Mouse (Mus musculus) kidney, postnatal 0 days (tissue): ENCODE measurements around the gene Mettl15. TPM values are rescaled to one million over a fixed set of nuclear protein-coding genes. Genes with fewer than 3 reads are reported as not detected.

Experiments
- ATAC-seq: fragments of 200-750 bp; cut with Nextera tagmentation; replicated peaks from 2 replicates; pipeline ENCODE4 v1.8.0; 2017; ENCODE audit warnings: low read depth, moderate number of reproducible peaks, moderate TSS enrichment, moderate library complexity; ENCODE audit not compliant: low FRiP score
- DNase-seq: peaks from one replicate; pipeline ENCODE4 v3.0.0-alpha.2; 2016; ENCODE audit warnings: low spot score
- H3K27ac ChIP-seq: fragments of 300-500 bp; sonication (generic); 2 replicates; pipeline ENCODE4 v1.5.1; 2014; ENCODE audit warnings: mild to moderate bottlenecking
- H3K27me3 ChIP-seq: fragments of 300-500 bp; sonication (generic); 2 replicates; pipeline ENCODE4 v1.6.1; 2014; ENCODE audit warnings: low read length, mixed read lengths; ENCODE audit not compliant: insufficient read depth
- H3K36me3 ChIP-seq: fragments of 300-500 bp; sonication (generic); 2 replicates; pipeline ENCODE4 v1.6.1; 2014; ENCODE audit warnings: low read length, mixed read lengths; ENCODE audit not compliant: insufficient read depth
- H3K4me1 ChIP-seq: fragments of 300-500 bp; sonication (generic); replicated peaks from 2 replicates; pipeline ENCODE4 v1.6.1; 2014; ENCODE audit warnings: antibody characterized with exemption, low read length, mixed read lengths; ENCODE audit not compliant: insufficient read depth
- H3K4me2 ChIP-seq: fragments of 300-500 bp; sonication (generic); 2 replicates; pipeline ENCODE4 v1.6.1; 2014; ENCODE audit warnings: mild to moderate bottlenecking, low read length, moderate library complexity, mixed read lengths
- H3K4me3 ChIP-seq: fragments of 300-500 bp; sonication (generic); replicated peaks from 2 replicates; pipeline ENCODE4 v1.5.1; 2014; ENCODE audit warnings: low read depth, low read length
- H3K9ac ChIP-seq: fragments of 300-500 bp; sonication (generic); 2 replicates; pipeline ENCODE4 v1.6.1; 2014; ENCODE audit warnings: low read depth, low read length
- H3K9me3 ChIP-seq: fragments of 300-500 bp; sonication (generic); replicated peaks from 2 replicates; pipeline ENCODE4 v1.6.1; 2016; ENCODE audit warnings: low read length, inconsistent platforms, mixed read lengths
- CTCF ChIP-seq: IDR thresholded peaks from 2 replicates; pipeline ENCODE4 v1.5.1; 2016; ENCODE audit warnings: antibody characterized with exemption, low read depth, mild to moderate bottlenecking, moderate library complexity
- WGBS: fragments of 180-500 bp; shearing (Covaris S2); extraction: QIAGEN DNeasy Blood & Tissue Kit; methylation state at CpG from one replicate; pipeline ENCODE4 v1.1.7; 2014; 5-methylcytosine and 5-hydroxymethylcytosine counted together
- polyA plus RNA-seq: library from polyadenylated mRNA; unstranded; fragments of >200 nt; fragmentation: Nextera tagmentation; extraction: Ambion mirVana; gene quantifications from 2 replicates; pipeline ENCODE4 v1.2.1, GENCODE M21; 2015

The Mettl15 gene
- polyA plus RNA-seq, 1 experiment from 2014 or later, result 11.5 TPM

DNA sequence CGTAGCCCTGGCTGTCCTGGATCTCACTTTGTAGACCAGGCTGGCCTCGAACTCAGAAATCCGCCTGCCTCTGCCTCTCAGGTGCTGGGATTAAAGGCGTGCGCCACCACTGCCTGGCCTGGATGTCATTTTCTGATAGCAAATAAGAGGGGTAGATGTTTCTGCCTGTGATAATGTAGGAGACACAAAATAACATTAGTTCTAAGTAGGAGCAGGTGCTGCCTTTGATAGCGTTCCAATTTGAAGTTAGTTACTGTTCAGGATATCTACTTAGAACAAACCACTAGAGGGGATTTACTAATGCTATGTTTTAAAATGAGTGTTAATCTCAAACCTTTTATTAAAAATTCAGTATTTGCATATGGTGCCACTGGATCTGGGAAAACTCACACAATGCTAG lies 8.8 kb upstream of the Mettl15 start:
- Histone ChIP-seq H3K27me3 (no peaks in the 10 kb centered on the region), H3K4me1 (no peaks in the 10 kb centered on the region), H3K9me3 (no peaks in the 10 kb centered on the region), H3K36me3 (no peaks in the 10 kb centered on the region; the same call in 1 of the 2 replicates), H3K9ac (no peak overlapping the region), H3K27ac (no peak overlapping the region), H3K4me2 (no peak overlapping the region), H3K4me3 (no peak overlapping the region)
- 97% methylated on average over 6 of the region's 6 CpGs for WGBS
- no peak for DNase-seq
- TF ChIP-seq CTCF, result no peak
- ATAC-seq, result no peak

DNA sequence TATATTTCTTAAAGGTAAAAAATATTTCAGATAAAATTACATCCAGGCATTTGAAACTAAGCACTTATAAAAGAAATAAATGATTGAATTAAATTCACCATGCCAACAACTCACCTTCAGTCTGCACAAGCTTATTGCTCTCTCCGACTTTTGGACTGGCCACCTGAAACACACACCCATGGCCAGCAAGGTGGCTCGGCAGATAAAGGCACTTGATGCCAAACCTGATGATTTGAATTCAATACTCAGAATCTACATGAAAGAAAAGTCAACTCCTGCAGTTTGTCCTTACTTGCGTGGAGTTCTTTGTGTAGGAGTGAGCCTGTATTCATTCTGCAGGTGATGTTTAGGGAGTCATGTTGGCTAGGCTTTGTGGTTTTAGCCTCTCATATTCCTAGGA lies 3.6 kb upstream of the Mettl15 start:
- no peak for TF ChIP-seq CTCF
- no peak for ATAC-seq
- Histone ChIP-seq H3K9ac (no peak overlapping the region), H3K36me3 (no peaks in the 10 kb centered on the region), H3K4me2 (no peak overlapping the region), H3K9me3 (no peaks in the 10 kb centered on the region), H3K27ac (no peak overlapping the region), H3K27me3 (no peaks in the 10 kb centered on the region), H3K4me1 (no peaks in the 10 kb centered on the region), H3K4me3 (no peak overlapping the region)
- no peak for DNase-seq
- 87% methylated on average over 3 of the region's 3 CpGs for WGBS

DNA sequence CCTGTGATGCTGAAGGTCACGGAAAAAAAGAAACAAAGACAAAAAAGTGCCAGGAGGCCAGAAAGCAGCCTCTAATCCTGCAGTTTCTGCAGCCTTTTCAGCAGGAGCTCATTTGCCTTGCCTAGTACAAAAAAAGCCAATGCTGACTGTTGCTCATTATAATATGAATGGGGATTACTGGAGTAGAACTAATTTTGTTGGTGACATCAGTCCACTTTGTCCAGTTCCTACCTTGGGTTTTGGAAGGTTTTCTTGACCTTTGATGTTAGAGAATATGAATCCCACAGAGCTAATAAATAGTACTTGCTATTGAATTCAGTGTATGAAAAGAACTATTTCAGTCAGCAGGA lies 768 bp upstream of the Mettl15 start:
- peak overlapping the region; percentile 65 for H3K9ac ChIP-seq
- peak overlapping the region; percentile 69 for H3K4me3 ChIP-seq
- H3K36me3 ChIP-seq, result no peaks in the 10 kb centered on the region
- no peak for TF ChIP-seq CTCF
- peak overlapping the region; percentile 66; the same call in 1 of the 2 replicates for H3K27ac ChIP-seq
- H3K9me3 ChIP-seq, result no peaks in the 10 kb centered on the region
- 0% methylated on average over 1 of the region's 1 CpGs for WGBS
- DNase-seq, result no peak
- no peaks in the 10 kb centered on the region for H3K27me3 ChIP-seq
- ATAC-seq, result no peak
- H3K4me2 ChIP-seq, result peak overlapping the region; percentile 67
- H3K4me1 ChIP-seq, result no peaks in the 10 kb centered on the region

DNA sequence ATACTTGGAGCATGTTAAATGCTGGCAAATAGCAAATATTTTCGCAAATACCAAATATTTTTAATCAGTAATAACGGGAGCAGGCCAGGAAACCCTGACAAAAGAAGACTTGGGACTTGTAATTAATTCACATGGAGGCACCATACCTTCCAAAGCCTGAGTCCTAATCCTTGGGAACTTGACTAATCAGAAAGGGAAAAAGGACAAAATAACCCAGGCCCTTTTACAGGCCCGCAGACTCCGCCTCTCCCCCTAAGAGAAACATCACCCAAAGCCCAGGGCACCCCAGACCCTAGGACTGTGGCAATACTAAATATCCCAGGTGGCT lies 312 bp downstream of the Mettl15 start:
- DNase-seq, result no peak
- H3K27me3 ChIP-seq, result no peaks in the 10 kb centered on the region
- H3K36me3 ChIP-seq, result no peaks in the 10 kb centered on the region
- H3K9ac ChIP-seq, result no peak overlapping the region
- 8% methylated on average over 4 of the region's 4 CpGs for WGBS
- no peaks in the 10 kb centered on the region for H3K4me1 ChIP-seq
- H3K4me2 ChIP-seq, result peak overlapping the region; percentile 67
- no peak for ATAC-seq
- H3K27ac ChIP-seq, result peak overlapping the region; percentile 66; the same call in 1 of the 2 replicates
- no peaks in the 10 kb centered on the region for H3K9me3 ChIP-seq
- TF ChIP-seq CTCF, result no peak
- peak overlapping the region; percentile 69 for H3K4me3 ChIP-seq

DNA sequence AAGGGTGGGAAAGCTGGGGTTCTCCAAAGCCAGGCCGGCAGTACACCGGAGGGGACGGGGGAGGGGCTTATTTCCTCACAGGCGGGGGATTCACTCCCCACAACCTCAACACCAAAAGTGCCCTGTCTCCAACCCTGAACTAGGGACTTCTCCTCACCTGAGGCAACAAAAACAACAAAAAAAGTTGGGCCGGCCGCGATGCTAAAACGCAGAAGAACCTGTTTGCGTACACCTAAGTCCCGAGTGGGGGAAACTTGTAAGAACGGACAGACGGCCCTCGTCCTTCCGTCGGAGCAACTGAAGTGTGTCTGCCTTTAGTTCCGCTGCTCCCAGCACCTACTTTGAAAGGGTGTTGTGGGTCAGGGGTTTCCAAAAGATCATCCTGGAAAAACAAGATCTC lies 2.5 kb downstream of the Mettl15 start:
- Histone ChIP-seq H3K4me3 (peak overlapping the region; percentile 76), H3K27ac (peak overlapping the region; percentile 77), H3K27me3 (no peaks in the 10 kb centered on the region), H3K36me3 (no peaks in the 10 kb centered on the region), H3K9ac (peak overlapping the region; percentile 78), H3K4me1 (no peaks in the 10 kb centered on the region), H3K4me2 (peak overlapping the region; percentile 71), H3K9me3 (no peaks in the 10 kb centered on the region)
- WGBS, result under 1% methylated on average over 16 of the region's 16 CpGs
- DNase-seq (peak; percentile 61), ATAC-seq (no peak)
- no peak for TF ChIP-seq CTCF

DNA sequence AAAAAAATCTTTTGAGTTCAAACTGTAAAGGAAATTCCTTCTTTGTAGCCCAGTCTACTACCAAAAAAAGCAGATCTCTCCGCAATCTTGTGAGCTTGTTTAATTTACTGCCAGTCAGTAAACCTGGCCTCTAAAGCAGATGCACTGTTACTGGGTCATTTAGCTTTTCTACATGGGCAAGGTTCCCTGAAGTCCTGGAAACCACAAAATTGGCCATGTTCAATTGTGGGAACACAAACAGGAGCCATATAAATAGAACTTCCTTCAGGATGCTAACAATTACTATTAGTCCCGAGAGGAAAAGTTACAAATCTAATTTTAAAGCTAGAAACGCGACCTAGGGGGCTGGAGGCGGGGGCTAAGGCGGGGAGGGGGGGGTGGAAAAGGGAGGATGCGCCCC lies 3.0 kb downstream of the Mettl15 start:
- 3% methylated on average over 6 of the region's 7 CpGs for WGBS

DNA sequence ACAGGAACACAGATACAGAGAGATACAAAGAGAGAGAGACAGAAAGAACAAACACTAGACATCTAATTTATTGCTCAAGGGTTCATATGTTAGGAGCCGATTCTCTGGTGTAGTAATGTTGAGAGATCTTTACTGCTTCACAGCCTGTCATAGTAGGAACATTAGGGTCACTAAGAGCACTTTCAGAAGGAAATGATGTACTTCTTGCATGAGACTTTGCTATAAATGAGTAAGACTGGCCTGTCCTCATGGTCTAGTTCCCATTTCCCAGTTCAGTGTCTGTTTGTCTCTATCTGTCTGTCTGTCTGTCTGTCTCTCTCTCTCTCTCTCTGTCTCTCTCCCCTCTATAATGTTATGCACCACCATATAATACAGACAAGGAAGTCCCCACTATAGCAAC lies 7.5 kb downstream of the Mettl15 start:
- TF ChIP-seq CTCF, result no peak
- no peak for DNase-seq
- H3K4me3 ChIP-seq, result no peak overlapping the region
- no peaks in the 10 kb centered on the region for H3K36me3 ChIP-seq
- no peak for ATAC-seq
- 46% methylated on average over 1 of the region's 1 CpGs for WGBS
- no peaks in the 10 kb centered on the region for H3K27me3 ChIP-seq
- H3K4me2 ChIP-seq, result no peak overlapping the region
- no peak overlapping the region for H3K27ac ChIP-seq
- H3K4me1 ChIP-seq, result no peaks in the 10 kb centered on the region
- no peaks in the 10 kb centered on the region for H3K9me3 ChIP-seq
- H3K9ac ChIP-seq, result no peak overlapping the region

More for the DNA sequence above, 3.0 kb downstream of the Mettl15 start:
- H3K36me3 ChIP-seq, result no peaks in the 10 kb centered on the region
- peak overlapping the region; percentile 77 for H3K27ac ChIP-seq
- peak overlapping the region; percentile 71 for H3K4me2 ChIP-seq
- H3K9ac ChIP-seq, result peak overlapping the region; percentile 78
- peak overlapping the region; percentile 76 for H3K4me3 ChIP-seq
- H3K4me1 ChIP-seq, result no peaks in the 10 kb centered on the region
- no peak for ATAC-seq
- TF ChIP-seq CTCF, result no peak
- H3K9me3 ChIP-seq, result no peaks in the 10 kb centered on the region
- DNase-seq, result peak; percentile 50
- no peaks in the 10 kb centered on the region for H3K27me3 ChIP-seq
